Mouse (Mus musculus) forebrain, embryonic 16.5 days (tissue): ENCODE data around the gene Clk1. TPM values are rescaled to one million over a fixed set of nuclear protein-coding genes. Genes with fewer than 3 reads are reported as not detected.

ENCODE experiments used
- ATAC-seq: fragments of 200-750 bp; cut with Nextera tagmentation; 2 replicates; pipeline ENCODE4 v1.8.0; 2017; ENCODE audit warnings: mild to moderate bottlenecking, moderate library complexity
- H3K27ac ChIP-seq: fragments of 300-500 bp; sonication (generic); 2 replicates; pipeline ENCODE4 v1.5.1; 2014; ENCODE audit warnings: low read length, control low read depth
- H3K27me3 ChIP-seq: fragments of 300-500 bp; sonication (generic); replicated peaks from 2 replicates; pipeline ENCODE4 v1.6.1; 2014; ENCODE audit warnings: low read length; ENCODE audit not compliant: control insufficient read depth, insufficient read depth
- H3K36me3 ChIP-seq: fragments of 300-500 bp; sonication (generic); 2 replicates; pipeline ENCODE4 v1.6.1; 2014; ENCODE audit not compliant: control insufficient read depth, insufficient read depth
- H3K4me1 ChIP-seq: fragments of 300-500 bp; sonication (generic); replicated peaks from 2 replicates; pipeline ENCODE4 v1.6.1; 2014; ENCODE audit warnings: low read length; ENCODE audit not compliant: control insufficient read depth, insufficient read depth
- H3K4me2 ChIP-seq: fragments of 300-500 bp; sonication (generic); 2 replicates; pipeline ENCODE4 v1.6.1; 2014; ENCODE audit warnings: mild to moderate bottlenecking, low read length, control low read depth
- H3K4me3 ChIP-seq: fragments of 300-500 bp; sonication (generic); replicated peaks from 2 replicates; pipeline ENCODE4 v1.5.1; 2014; ENCODE audit warnings: mild to moderate bottlenecking, low read length, control low read depth
- H3K9ac ChIP-seq: fragments of 300-500 bp; sonication (generic); replicated peaks from 2 replicates; pipeline ENCODE4 v1.6.1; 2014; ENCODE audit warnings: low read depth, low read length, control low read depth
- H3K9me3 ChIP-seq: fragments of 300-500 bp; sonication (generic); 2 replicates; pipeline ENCODE4 v1.6.1; 2016; ENCODE audit warnings: low read length; ENCODE audit not compliant: control insufficient read depth
- WGBS: fragments of 180-500 bp; shearing (Covaris S2); extraction: QIAGEN DNeasy Blood & Tissue Kit; methylation state at CpG from one replicate; pipeline ENCODE4 v1.1.7; 2014; 5-methylcytosine and 5-hydroxymethylcytosine counted together
- polyA plus RNA-seq: library from polyadenylated mRNA; unstranded; fragments of >200 nt; fragmentation: Nextera tagmentation; extraction: Ambion mirVana; gene quantifications from 2 replicates; pipeline ENCODE4 v1.2.1, GENCODE M21; 2015

Clk1 gene
- polyA plus RNA-seq, 1 experiment from 2014 or later: 192 TPM

GRCm38 (mm10) chr1:58447766-58448165 lies 23.9 kb upstream of the Clk1 start:
- Histone ChIP-seq H3K4me3 (no peak overlapping the region), H3K27me3 (no peaks in the 10 kb centered on the region), H3K9ac (no peak overlapping the region), H3K27ac (no peak overlapping the region), H3K9me3 (no peaks in the 10 kb centered on the region), H3K4me1 (peaks cover 18% of the 10 kb centered on the region), H3K4me2 (no peak overlapping the region), H3K36me3 (peaks cover 7% of the 10 kb centered on the region)
- no peak for ATAC-seq
- WGBS: 94% methylated on average over 7 of the region's 7 CpGs

- Histone ChIP-seq H3K4me1 (peaks cover 18% of the 10 kb centered on the region), H3K27ac (peak overlapping the region; percentile 92), H3K27me3 (no peaks in the 10 kb centered on the region), H3K4me2 (peak overlapping the region; percentile 61), H3K9me3 (no peaks in the 10 kb centered on the region), H3K9ac (peak overlapping the region; percentile 78), H3K4me3 (peak overlapping the region; percentile 55), H3K36me3 (peaks cover 3% of the 10 kb centered on the region)
- ATAC-seq: no peak
- WGBS: 2% methylated on average over 11 of the region's 11 CpGs
Observed at GRCm38 (mm10) chr1:58445861-58446260, 22.0 kb upstream of the Clk1 start.

DNA sequence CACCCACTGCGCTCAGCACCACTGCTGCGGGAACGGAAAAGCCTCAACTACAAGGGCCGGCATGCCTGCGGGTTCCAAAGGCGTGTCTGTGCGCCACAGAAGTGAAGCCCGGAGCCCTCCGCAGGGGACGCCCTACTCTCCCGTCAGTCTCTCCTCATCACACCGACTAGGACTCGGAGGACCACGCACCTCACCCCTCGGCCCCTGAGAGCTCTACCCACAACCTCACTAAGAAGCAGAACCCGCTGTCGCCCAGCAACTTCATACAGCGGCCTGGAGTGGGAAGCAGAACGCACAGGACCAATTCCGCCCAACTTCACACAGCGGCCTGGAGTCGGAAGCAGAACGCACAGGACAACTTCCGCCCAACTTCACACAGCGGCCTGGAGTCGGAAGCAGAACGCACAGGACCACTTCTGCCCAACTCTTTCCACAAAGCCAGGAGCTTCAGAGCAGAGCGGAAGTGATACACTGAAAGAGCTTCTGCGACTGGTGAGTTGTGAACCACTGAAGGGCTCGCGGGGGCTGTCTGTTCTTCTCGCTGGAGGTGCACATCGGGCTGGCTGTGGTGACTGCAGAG lies 21.4 kb upstream of the Clk1 start, which contains the start of the genes Nif3l1 and Ppil3:
TSS of gene Nif3l1 (plus strand) at position 9 of the 580 bp plus-strand sequence.
TSS of gene Ppil3 (minus strand) at position 344 of the 580 bp plus-strand sequence.
- H3K9me3 ChIP-seq: no peaks in the 10 kb centered on the region
- H3K9ac ChIP-seq: peak within 1 kb of the TSS; percentile 78
- H3K27me3 ChIP-seq: no peaks in the 10 kb centered on the region
- peaks cover 4% of the 10 kb centered on the region; the same call in 1 of the 2 replicates for H3K36me3 ChIP-seq
- peaks cover 18% of the 10 kb centered on the region for H3K4me1 ChIP-seq
- peak; percentile 98 for ATAC-seq
- peak within 1 kb of the TSS; percentile 55 for H3K4me3 ChIP-seq
- WGBS: under 1% methylated on average over 33 of the region's 33 CpGs
- peak within 1 kb of the TSS; percentile 61 for H3K4me2 ChIP-seq
- H3K27ac ChIP-seq: peak within 1 kb of the TSS; percentile 92

GRCm38 (mm10) chr1:58444691-58445090 lies 20.8 kb upstream of the Clk1 start:
- ATAC-seq: no peak
- WGBS: 10% methylated on average over 10 of the region's 10 CpGs

DNA sequence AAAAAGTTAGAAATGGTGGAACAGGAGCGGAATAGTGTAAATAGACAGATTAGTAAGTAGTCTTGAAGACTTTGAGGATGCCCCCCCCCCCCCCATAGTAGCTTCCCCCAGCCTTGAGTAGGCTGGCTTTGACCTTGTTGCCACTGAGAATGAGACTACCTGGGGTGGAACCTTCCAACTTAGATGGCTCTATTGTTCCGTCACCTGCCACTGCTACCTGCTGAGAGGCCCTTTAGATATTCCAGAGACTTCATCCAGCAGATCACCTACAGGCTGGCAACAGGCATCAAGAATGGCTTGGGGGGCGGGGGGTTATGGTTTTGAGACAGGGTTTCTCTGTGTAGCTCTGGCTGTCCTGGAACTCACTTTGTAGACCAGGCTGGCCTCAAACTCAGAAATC lies 685 bp upstream of the Clk1 start:
- no peak for ATAC-seq
- peaks cover 21% of the 10 kb centered on the region for H3K4me1 ChIP-seq
- peaks cover 9% of the 10 kb centered on the region for H3K36me3 ChIP-seq
- H3K9me3 ChIP-seq: no peaks in the 10 kb centered on the region
- no peak overlapping the region for H3K9ac ChIP-seq
- no peak overlapping the region for H3K4me3 ChIP-seq
- WGBS: 88% methylated on average over 3 of the region's 3 CpGs
- no peak overlapping the region for H3K27ac ChIP-seq
- no peak overlapping the region for H3K4me2 ChIP-seq
- no peaks in the 10 kb centered on the region for H3K27me3 ChIP-seq

More at GRCm38 (mm10) chr1:58444691-58445090, 20.8 kb upstream of the Clk1 start:
- peaks cover 4% of the 10 kb centered on the region; the same call in 1 of the 2 replicates for H3K36me3 ChIP-seq
- peak overlapping the region; percentile 78 for H3K9ac ChIP-seq
- H3K27me3 ChIP-seq: no peaks in the 10 kb centered on the region
- H3K27ac ChIP-seq: peak overlapping the region; percentile 92
- no peaks in the 10 kb centered on the region for H3K9me3 ChIP-seq
- H3K4me3 ChIP-seq: peak overlapping the region; percentile 55
- peaks cover 18% of the 10 kb centered on the region for H3K4me1 ChIP-seq
- peak overlapping the region; percentile 61 for H3K4me2 ChIP-seq

- Histone ChIP-seq H3K27me3 (no peaks in the 10 kb centered on the region), H3K27ac (peak overlapping the region; percentile 99)
Observed at GRCm38 (mm10) chr1:58422879-58423278, 987 bp downstream of the Clk1 start.

DNA sequence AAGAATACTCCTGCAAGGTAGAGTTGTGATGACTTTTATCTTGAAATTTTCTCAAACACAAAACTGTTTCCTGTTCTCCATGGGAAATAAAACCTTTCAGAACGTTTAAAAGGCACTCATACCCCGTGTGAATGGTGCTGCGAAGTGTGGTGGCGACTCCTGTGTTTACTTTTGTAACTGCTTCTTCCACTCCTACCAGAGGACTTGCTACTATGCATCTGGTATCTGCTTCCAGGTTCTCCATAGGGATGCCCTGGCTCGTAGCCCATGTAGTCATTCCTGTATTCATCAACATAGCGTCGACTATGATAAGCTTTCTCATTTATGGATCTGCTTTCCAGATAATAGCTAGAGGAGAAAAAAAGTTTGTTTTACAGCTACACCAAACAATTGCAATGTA lies 2.9 kb downstream of the Clk1 start:
- ATAC-seq: no peak
- Histone ChIP-seq H3K9ac (no peak overlapping the region), H3K9me3 (no peaks in the 10 kb centered on the region), H3K4me2 (peak overlapping the region; percentile 13; the same call in 1 of the 2 replicates), H3K4me3 (no peak overlapping the region), H3K27me3 (no peaks in the 10 kb centered on the region), H3K4me1 (peaks cover 21% of the 10 kb centered on the region), H3K27ac (no peak overlapping the region), H3K36me3 (peaks cover 28% of the 10 kb centered on the region)
- 67% methylated on average over 7 of the region's 7 CpGs for WGBS

More at GRCm38 (mm10) chr1:58422879-58423278, 987 bp downstream of the Clk1 start:
- 8% methylated on average over 13 of the region's 13 CpGs for WGBS
- Histone ChIP-seq H3K9me3 (no peaks in the 10 kb centered on the region), H3K4me3 (peak overlapping the region; percentile 100), H3K4me1 (peaks cover 21% of the 10 kb centered on the region), H3K36me3 (peaks cover 21% of the 10 kb centered on the region), H3K4me2 (peak overlapping the region; percentile 75), H3K9ac (peak overlapping the region; percentile 100)
- peak; percentile 60 for ATAC-seq

DNA sequence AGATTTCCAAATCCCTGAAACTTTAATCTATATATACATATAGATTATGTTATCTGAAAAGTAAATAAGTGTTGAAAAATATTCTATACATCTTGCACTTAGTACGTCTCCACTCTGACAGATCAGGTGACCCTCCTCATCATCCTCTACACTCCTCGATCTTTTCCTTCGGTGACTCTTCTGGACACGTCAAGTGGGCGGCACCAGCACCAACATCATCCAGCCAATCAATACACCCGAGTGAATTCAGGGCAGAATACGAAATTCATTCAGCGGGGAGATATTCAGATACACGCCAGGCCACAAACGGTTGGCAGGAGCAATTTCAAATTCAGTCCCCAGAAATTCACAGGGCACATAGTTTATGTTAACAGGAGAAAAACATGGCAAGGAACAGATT lies 3.8 kb downstream of the Clk1 start:
- H3K9me3 ChIP-seq: no peaks in the 10 kb centered on the region
- H3K9ac ChIP-seq: no peak overlapping the region
- H3K27ac ChIP-seq: no peak overlapping the region
- H3K36me3 ChIP-seq: peaks cover 31% of the 10 kb centered on the region
- no peak overlapping the region for H3K4me2 ChIP-seq
- H3K4me3 ChIP-seq: no peak overlapping the region
- no peak for ATAC-seq
- 90% methylated on average over 10 of the region's 10 CpGs for WGBS
- H3K27me3 ChIP-seq: no peaks in the 10 kb centered on the region
- peaks cover 21% of the 10 kb centered on the region for H3K4me1 ChIP-seq

DNA sequence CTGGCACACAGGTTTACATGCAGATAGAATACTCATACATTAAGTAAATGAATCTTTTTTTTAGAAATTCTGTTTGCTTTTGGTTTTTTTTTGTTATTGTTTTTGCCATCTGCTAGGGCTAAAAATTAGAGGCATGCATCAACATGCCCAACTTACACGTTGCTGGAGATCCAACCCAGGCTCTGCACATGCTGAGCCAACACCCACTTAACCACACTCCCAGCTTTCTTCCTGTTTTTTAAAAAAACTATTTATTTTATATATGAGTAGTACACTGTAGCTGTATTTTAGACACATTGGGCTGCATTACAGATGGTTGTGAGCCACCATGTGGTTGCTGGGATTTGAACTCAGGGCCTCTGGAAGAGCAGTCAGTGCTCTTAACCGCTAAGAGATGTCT lies 7.8 kb downstream of the Clk1 start:
- Histone ChIP-seq H3K27ac (no peak overlapping the region), H3K27me3 (no peaks in the 10 kb centered on the region), H3K4me3 (no peak overlapping the region), H3K4me2 (no peak overlapping the region), H3K9ac (no peak overlapping the region), H3K4me1 (peaks cover 2% of the 10 kb centered on the region), H3K9me3 (no peaks in the 10 kb centered on the region), H3K36me3 (peaks cover 63% of the 10 kb centered on the region)
- WGBS: 88% methylated on average over 2 of the region's 2 CpGs
- no peak for ATAC-seq
